Mouse (Mus musculus) lung, adult 18-20 months (tissue): Measurements from ENCODE around the gene Prrt1.
A peak's percentile ranks its signal among the peaks of the same experiment; 100 is the strongest.

Experiments used
- DNase-seq, 2 experiments: peaks; one replicate each; pipeline ENCODE4 v3.0.0; 2022; ENCODE audit warnings: mixed read lengths in 2 of 2

Gene Prrt1

GRCm38 (mm10) chr17:34629796-34630603 is 667 bp downstream of the Prrt1 start:
- DNase-seq = no peak

GRCm38 (mm10) chr17:34630761-34631301 is 1.5 kb downstream of the Prrt1 start:
- no peak for DNase-seq

- no peak for DNase-seq
These were observed 2.3 kb downstream of the Prrt1 start for GRCm38 (mm10) chr17:34631647-34632046.

GRCm38 (mm10) chr17:34632261-34632691 is 2.9 kb downstream of the Prrt1 start:
- DNase-seq = peak; percentile 91

- no peak for DNase-seq
These were observed 6.3 kb downstream of the Prrt1 start for GRCm38 (mm10) chr17:34635671-34636070.

GRCm38 (mm10) chr17:34637459-34637858 is 8.1 kb downstream of the Prrt1 start:
- DNase-seq = no peak

- DNase-seq = no peak
These were observed 10.3 kb downstream of the Prrt1 start for GRCm38 (mm10) chr17:34639461-34640255.

GRCm38 (mm10) chr17:34640778-34641601 is 11.7 kb downstream of the Prrt1 start:
- DNase-seq = no peak

GRCm38 (mm10) chr17:34641945-34642344 is 12.6 kb downstream of the Prrt1 start:
- DNase-seq = no peak

- no peak for DNase-seq
These were observed 14.0 kb downstream of the Prrt1 start for GRCm38 (mm10) chr17:34643379-34643778.

GRCm38 (mm10) chr17:34643944-34644343 is 14.6 kb downstream of the Prrt1 start:
- DNase-seq = no peak

GRCm38 (mm10) chr17:34644608-34645007 is 15.3 kb downstream of the Prrt1 start, which contains the start of gene Fkbpl:
TSS of gene Fkbpl (plus strand) at chr17:34644764.
- DNase-seq = peak; percentile 97 to 98

GRCm38 (mm10) chr17:34645256-34645829 is 16.0 kb downstream of the Prrt1 start:
- no peak for DNase-seq

- no peak for DNase-seq
These were observed 16.6 kb downstream of the Prrt1 start for GRCm38 (mm10) chr17:34645831-34646511.

GRCm38 (mm10) chr17:34646906-34647787 is 17.8 kb downstream of the Prrt1 start, which contains the start of gene Atf6b:
TSS of gene Atf6b (plus strand) at chr17:34647146.
- peak; percentile 98 to 99 for DNase-seq

GRCm38 (mm10) chr17:34648141-34648890 is 19.0 kb downstream of the Prrt1 start:
- DNase-seq = no peak

GRCm38 (mm10) chr17:34649106-34649864 is 20.0 kb downstream of the Prrt1 start:
- DNase-seq = no peak

GRCm38 (mm10) chr17:34650781-34651180 is 21.4 kb downstream of the Prrt1 start:
- no peak for DNase-seq
